Mouse (Mus musculus): ENCODE measurements around the gene Tuba4a. TPM values are rescaled to one million over a fixed set of nuclear protein-coding genes. Genes with fewer than 3 reads are reported as not detected.
A peak's percentile ranks its signal among the peaks of the same experiment; 100 is the strongest.

Tuba4a gene
- total RNA-seq (2021), result 100 to 1,000 TPM; 371 to 462 TPM

- DNase-seq, result peak; percentile 50
These were observed at the start of gene Tuba4a for GRCm38 (mm10) chr1:75219531-75219930. TSS of gene Tuba4a (minus strand) at chr1:75219865.

DNA sequence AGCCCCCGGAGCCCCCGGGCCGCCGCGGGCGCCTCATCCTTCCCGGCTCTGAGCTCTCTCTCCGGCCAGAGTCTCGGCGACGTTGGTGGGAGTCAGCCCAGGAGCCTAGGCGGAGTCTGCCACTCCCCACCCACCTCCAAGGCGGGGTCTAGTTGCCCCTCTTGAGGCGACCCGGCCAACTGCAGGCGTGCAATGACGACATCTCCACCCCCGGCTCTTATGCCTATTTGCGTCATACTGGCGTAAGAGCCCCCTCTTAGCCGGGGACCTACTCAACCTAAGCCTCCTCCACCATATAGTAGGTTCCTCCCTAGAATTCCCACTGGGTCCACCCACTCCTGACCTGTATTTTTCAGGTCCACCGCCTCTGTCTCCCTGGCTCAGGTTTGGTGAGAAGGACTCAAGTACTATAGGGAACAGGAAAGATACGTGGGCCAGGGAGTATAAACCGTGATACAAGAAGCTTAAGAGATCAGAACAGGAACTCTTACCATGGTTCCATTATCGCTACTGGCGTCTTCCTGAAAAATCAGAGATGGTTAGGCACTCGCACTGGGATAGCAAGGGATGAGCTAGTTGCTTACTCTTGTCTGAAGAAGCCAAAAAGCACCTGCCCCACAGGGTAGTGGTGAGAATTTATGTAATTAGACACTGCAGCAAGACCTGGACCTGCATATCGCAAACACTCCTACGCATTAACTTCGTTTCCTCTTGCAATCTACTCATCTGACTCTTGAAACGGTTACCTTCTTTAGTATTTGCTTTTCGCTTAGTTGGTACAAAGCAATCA is 44.6 kb upstream of the Tuba4a start, which contains the start of gene Ptprn:
TSS of gene Ptprn (minus strand) at position 412 of the 790 bp plus-strand sequence.
- DNase-seq, result no peak

- peak; percentile 85 for DNase-seq
These were observed 43.6 kb upstream of the Tuba4a start for GRCm38 (mm10) chr1:75262969-75263951.

DNA sequence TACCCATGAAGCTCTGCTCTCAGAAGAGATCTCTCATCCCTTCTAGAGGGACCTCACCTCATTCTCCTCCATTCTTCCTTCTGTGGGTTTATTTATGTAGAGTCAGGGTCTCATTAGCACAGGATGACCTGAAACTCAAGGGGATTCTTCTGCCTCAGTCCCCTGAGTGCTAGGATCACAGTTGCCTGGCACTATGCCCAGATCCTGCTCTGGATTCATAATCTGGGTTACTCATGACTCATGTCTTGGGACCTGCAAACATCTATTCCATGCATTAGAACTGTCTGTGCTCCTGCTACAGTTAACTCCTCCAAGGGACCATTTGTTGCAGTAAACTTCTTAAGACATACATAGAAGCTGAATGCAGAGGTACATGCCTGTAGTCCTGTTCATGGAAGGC is 41.6 kb upstream of the Tuba4a start:
- DNase-seq, result no peak

DNA sequence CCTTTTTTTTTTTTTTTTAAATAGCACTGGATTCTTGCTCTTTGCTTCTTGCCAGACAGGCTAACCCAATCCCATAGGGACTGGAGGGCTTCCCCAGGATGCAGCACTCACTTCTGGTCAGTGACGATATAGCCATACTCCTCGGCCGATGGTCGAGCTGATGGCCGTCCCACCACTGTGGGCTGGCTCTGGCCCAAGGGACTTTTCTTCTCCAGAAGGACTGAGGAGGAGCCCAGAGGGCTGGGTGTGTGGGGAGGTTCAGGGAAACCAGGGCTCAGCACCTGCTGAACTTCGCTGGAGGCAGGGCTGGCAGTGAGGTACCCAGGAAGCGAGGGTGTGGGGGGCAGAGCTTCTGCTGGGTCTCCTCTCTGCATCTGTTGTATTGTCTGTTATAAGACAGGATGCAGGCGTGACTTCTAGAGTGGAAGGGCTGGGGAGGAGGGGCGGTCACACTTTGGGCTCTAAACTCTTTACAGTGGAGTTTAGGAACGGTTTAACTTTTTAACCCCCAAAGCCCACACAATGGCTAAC is 35.9 kb upstream of the Tuba4a start:
- no peak for DNase-seq

- no peak for DNase-seq
These were observed 35.0 kb upstream of the Tuba4a start for GRCm38 (mm10) chr1:75254625-75255013.

DNA sequence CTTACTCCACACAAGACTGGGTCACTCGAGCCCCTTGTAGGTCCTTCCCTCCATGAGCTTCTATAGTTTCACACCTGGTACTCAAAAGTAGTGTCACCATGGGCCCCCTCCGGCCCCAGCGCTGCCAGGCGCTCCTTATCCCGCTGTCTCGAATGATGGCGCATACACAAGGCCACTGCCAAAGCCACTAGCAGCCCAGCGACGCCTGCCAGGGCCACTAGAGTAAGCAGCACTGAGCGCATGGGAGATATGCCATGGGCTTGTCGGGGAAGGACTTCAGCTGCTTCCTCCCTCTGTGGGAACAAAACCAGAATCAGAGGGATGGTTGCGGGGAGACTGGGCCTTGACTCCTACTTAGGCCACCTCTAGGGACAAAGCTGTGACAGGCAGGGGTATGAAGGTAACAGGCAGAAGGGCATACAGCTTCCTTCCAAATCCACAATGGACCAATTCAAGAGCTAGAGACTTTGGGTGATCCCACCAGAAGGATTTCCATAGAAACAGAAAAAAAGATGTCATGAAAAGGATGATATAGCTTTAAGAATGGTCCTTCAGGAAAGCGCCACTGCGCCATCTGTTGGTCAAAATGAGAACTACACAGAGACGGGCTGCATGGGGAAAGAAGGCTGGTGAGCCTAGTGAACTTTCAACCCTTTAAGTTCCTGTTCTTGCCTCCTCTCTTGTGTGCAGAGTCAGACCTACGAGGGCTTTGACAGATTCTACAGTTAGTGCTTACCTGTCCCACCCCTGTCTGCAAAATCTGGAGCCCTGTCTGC is 34.4 kb upstream of the Tuba4a start:
- DNase-seq, result peak; percentile 90

GRCm38 (mm10) chr1:75253029-75253428 is 33.4 kb upstream of the Tuba4a start:
- no peak for DNase-seq

GRCm38 (mm10) chr1:75252308-75252707 is 32.6 kb upstream of the Tuba4a start:
- no peak for DNase-seq

DNA sequence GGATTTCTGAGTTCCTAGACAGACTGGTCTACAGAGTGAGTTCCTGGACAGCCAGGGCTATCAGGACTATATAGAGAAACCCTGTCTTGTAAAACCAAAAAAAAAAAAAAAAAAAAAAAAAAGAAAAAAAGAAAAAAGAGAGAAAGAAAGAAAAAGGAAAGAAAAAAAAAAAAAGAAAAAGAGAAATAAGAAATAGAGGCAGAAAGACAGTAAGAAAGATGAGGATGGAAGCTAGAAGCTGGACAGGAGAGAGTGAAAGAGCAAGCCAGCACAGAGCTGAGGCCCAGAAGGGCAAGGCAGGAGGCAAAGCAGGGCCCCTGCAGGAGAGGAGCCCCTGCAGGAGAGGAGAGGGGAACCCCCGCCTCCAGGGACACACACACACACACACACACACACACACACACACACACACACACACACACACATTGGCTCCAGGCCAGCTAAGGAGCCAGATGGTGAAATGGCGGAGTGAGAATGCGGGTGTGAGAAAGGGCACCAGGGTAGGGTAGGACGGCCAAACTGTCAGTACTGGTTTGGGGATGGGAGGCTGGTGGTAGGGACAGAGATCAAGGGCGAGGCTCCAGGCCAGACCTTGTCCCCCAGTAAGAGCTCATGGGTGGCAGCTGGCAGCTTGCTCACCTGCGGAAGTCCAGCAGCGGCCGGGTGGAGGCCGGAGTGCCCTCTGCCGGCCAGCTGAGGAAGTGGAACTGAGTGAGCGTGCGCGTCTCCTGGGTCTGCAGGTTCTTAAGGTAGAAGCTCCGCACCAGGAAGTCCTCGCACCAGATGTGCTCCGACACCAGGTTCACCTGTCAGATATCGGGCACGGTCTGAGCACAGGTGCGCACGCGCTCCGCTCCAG is 31.7 kb upstream of the Tuba4a start:
- DNase-seq, result peak; percentile 85

- no peak for DNase-seq
These were observed 30.8 kb upstream of the Tuba4a start for GRCm38 (mm10) chr1:75250498-75250897.

GRCm38 (mm10) chr1:75248041-75248772 is 28.5 kb upstream of the Tuba4a start:
- DNase-seq, result peak; percentile 82

DNA sequence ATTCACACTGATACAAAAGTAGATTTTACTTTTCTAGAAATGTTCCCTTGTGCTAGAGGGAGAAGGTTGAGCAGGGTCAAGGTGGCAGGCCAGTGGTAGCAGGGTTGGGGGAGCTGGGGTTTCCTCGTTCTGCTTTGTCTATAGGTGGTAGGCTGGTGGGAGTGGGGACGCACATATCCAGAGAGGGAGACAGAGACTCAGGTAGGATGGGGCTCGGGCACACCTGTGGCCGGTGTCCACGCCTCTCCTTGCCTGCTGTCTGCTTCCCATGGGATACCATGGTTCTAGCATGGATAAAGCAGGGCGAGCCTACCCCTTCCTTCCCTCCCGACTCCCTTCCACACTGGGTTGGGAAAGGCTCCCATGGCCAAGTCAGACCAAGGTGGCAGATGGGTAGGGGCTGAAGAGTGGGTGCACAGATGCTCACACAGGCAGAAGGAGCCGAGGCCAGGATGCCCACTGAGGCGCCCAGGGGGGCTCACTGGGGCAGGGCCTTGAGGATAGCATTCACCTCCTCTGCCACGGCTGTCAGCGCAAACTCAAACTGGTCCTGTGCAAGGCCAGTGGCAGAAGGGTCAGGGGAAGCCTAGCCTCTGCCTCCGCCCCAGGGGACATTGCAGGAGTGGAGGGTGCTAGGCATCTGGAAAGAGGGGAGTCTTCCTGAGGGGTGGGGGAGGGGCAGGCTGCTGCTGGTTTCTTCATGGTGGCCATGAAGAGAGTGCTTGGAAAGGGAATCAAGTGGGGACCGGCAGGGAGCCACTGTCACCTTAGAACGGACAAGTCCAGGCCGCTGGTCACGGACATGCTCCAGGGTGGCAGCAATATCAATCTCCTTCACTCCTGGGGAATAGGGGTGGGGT is 27.6 kb upstream of the Tuba4a start:
- DNase-seq, result no peak

- DNase-seq, result peak; percentile 65
These were observed 25.2 kb upstream of the Tuba4a start for GRCm38 (mm10) chr1:75244836-75245235.

- no peak for DNase-seq
These were observed 24.6 kb upstream of the Tuba4a start for GRCm38 (mm10) chr1:75244175-75244826.

- no peak for DNase-seq
These were observed 23.7 kb upstream of the Tuba4a start for GRCm38 (mm10) chr1:75243411-75243810.

GRCm38 (mm10) chr1:75239591-75239990 is 19.9 kb upstream of the Tuba4a start:
- peak; percentile 53 for DNase-seq

GRCm38 (mm10) chr1:75236117-75237050 is 16.7 kb upstream of the Tuba4a start, which contains the start of gene Dnajb2:
TSS of gene Dnajb2 (plus strand) at chr1:75236406.
- peak; percentile 90 for DNase-seq
